In genomic region chr7:121785651-121786228, GRCm38 (mm10) we compare ENCODE assay signal across 22 mouse cellular contexts. TPM values are rescaled to one million over a fixed set of nuclear protein-coding genes. Genes with fewer than 3 reads are reported as not detected.
DNase-seq lines count a peak whose midpoint lies in the region; ATAC-seq and TF ChIP-seq lines count a peak whose summit lies in the region.
"Had no signal": no experiment of that assay in that cellular context is flagged by ENCODE, and none has a peak within 500 bp of the region (broad histone marks: within the 10 kb centered on the region; RNA-seq: fewer than 3 reads in every experiment).

No protein-coding gene starts in this region.

- H3K4me2 ChIP-seq in forebrain, embryonic 14.5 days (ENCODE audit: low read length) = no peak overlapping the region
- no peak overlapping the region for H3K4me2 ChIP-seq in forebrain, embryonic 11.5 days (ENCODE audit: low read depth, low read length, severe bottlenecking)
- H3K4me2 ChIP-seq in hindbrain, embryonic 16.5 days (ENCODE audit: low read length) = no peak overlapping the region
- no peak overlapping the region for H3K4me2 ChIP-seq in lung, embryonic 15.5 days
- H3K4me2 ChIP-seq: heart, embryonic 11.5 days; heart, embryonic 15.5 days; hindbrain, embryonic 15.5 days had no signal

- TF ChIP-seq POLR2A in lung, adult 2 months (IDR thresholded peaks at IDR 0.05; ENCODE audit: borderline replicate concordance, extremely low read depth, low read depth, low read length) = no peak

- no peaks in the 10 kb centered on the region for H3K36me3 ChIP-seq in forebrain, embryonic 14.5 days (ENCODE audit: control insufficient read depth, insufficient read depth, low read length)
- no peaks in the 10 kb centered on the region for H3K36me3 ChIP-seq in forebrain, embryonic 11.5 days (ENCODE audit: control insufficient read depth, insufficient read depth, low read length)
- H3K36me3 ChIP-seq in hindbrain, embryonic 16.5 days (ENCODE audit: control insufficient read depth, insufficient read depth, low read length) = no peaks in the 10 kb centered on the region
- no peaks in the 10 kb centered on the region for H3K36me3 ChIP-seq in hindbrain, embryonic 10.5 days
- no peaks in the 10 kb centered on the region for H3K36me3 ChIP-seq in lung, embryonic 15.5 days
- H3K36me3 ChIP-seq: heart, embryonic 15.5 days; hindbrain, embryonic 15.5 days had no signal

- no peaks in the 10 kb centered on the region for H3K4me1 ChIP-seq in forebrain, embryonic 14.5 days (ENCODE audit: control insufficient read depth, insufficient read depth, low read length)
- H3K4me1 ChIP-seq in forebrain, embryonic 11.5 days (replicated peaks; ENCODE audit: control insufficient read depth, insufficient read depth, low read length) = no peaks in the 10 kb centered on the region
- H3K4me1 ChIP-seq in hindbrain, embryonic 16.5 days (ENCODE audit: control insufficient read depth, insufficient read depth, low read depth, low read length) = no peaks in the 10 kb centered on the region
- H3K4me1 ChIP-seq in hindbrain, embryonic 10.5 days (replicated peaks) = no peaks in the 10 kb centered on the region
- H3K4me1 ChIP-seq in lung, embryonic 15.5 days = no peaks in the 10 kb centered on the region
- H3K4me1 ChIP-seq in lung, adult 2 months (ENCODE audit: control insufficient read depth, insufficient read depth, low read length) = no peaks in the 10 kb centered on the region
- H3K4me1 ChIP-seq: heart, embryonic 15.5 days; hindbrain, embryonic 15.5 days had no signal

- no peak for TF ChIP-seq CTCF in lung, adult 2 months (IDR thresholded peaks at IDR 0.05; ENCODE audit: insufficient read depth, low read length)

- ATAC-seq in forebrain, embryonic 14.5 days = no peak; the same call in 1 of the 2 replicates
- no peak for ATAC-seq in forebrain, embryonic 11.5 days (replicated peaks; ENCODE audit: low FRiP score)
- 0 out of 2 replicates have a peak, but pooled peaks have one; percentile 50 for ATAC-seq in hindbrain, embryonic 16.5 days
- ATAC-seq in lung, embryonic 15.5 days (ENCODE audit: borderline replicate concordance, extremely low read depth, low FRiP score, low TSS enrichment) = no peak
- ATAC-seq: activated CD4-positive, CD25-positive, alpha-beta regulatory T cell, adult 4 months; Patski had no signal

- H3K27ac ChIP-seq in forebrain, embryonic 14.5 days (ENCODE audit: low read depth, low read length) = no peak overlapping the region
- no peak overlapping the region for H3K27ac ChIP-seq in forebrain, embryonic 11.5 days (ENCODE audit: low read depth, low read length)
- H3K27ac ChIP-seq in hindbrain, embryonic 16.5 days (ENCODE audit: low read depth, low read length) = no peak overlapping the region
- no peak overlapping the region for H3K27ac ChIP-seq in hindbrain, embryonic 10.5 days
- peak overlapping the region; percentile 31; the same call in 1 of the 2 replicates for H3K27ac ChIP-seq in lung, embryonic 15.5 days
- H3K27ac ChIP-seq: gastrocnemius, adult 2 months; heart, embryonic 15.5 days; hindbrain, embryonic 15.5 days had no signal

- no peaks in the 10 kb centered on the region for H3K27me3 ChIP-seq in forebrain, embryonic 14.5 days (replicated peaks; ENCODE audit: control insufficient read depth, insufficient read depth, low read length)
- H3K27me3 ChIP-seq in forebrain, embryonic 11.5 days (ENCODE audit: control insufficient read depth, insufficient read depth, low read length) = no peaks in the 10 kb centered on the region
- no peaks in the 10 kb centered on the region for H3K27me3 ChIP-seq in hindbrain, embryonic 16.5 days (replicated peaks; ENCODE audit: control insufficient read depth, insufficient read depth, low read length)
- no peaks in the 10 kb centered on the region for H3K27me3 ChIP-seq in hindbrain, embryonic 10.5 days (ENCODE audit: insufficient read depth, poor library complexity, severe bottlenecking)
- H3K27me3 ChIP-seq in lung, embryonic 15.5 days = no peaks in the 10 kb centered on the region
- H3K27me3 ChIP-seq: heart, embryonic 15.5 days; hindbrain, embryonic 15.5 days; Patski had no signal

- 58% methylated on average over 8 of the region's 8 CpGs for WGBS in forebrain, embryonic 14.5 days
- 74% methylated on average over 8 of the region's 8 CpGs for WGBS in forebrain, embryonic 11.5 days
- WGBS in hindbrain, embryonic 16.5 days = 67% methylated on average over 8 of the region's 8 CpGs
- WGBS in hindbrain, embryonic 10.5 days = 80% methylated on average over 8 of the region's 8 CpGs
- WGBS in lung, embryonic 15.5 days = 68% methylated on average over 8 of the region's 8 CpGs
- WGBS in lung, adult 2 months = 61% methylated on average over 8 of the region's 8 CpGs

- DNase-seq in forebrain, embryonic 14.5 days (ENCODE audit: low spot score) = peak; percentile 33
- no peak for DNase-seq in forebrain, embryonic 11.5 days (ENCODE audit: low spot score)
- no peak for DNase-seq in hindbrain, embryonic 10.5 days (ENCODE audit: low spot score)
- no peak for DNase-seq in lung, adult 2 months
- peak; percentile 78 for DNase-seq in fat pad, adult 2 months (ENCODE audit: extremely low read depth, low read depth, low spot score)
- no peak for DNase-seq in right cerebral cortex, postnatal 10 days (ENCODE audit: low spot score in 2 of 2)
- DNase-seq: adrenal gland, postnatal 14 days; cerebellum, adult 2 months; gastrocnemius, adult 2 months; gastrocnemius, postnatal 25 days; heart, adult 18-20 months; heart, postnatal 14 days; kidney, adult 11 months had no signal

- H3K9ac ChIP-seq in forebrain, embryonic 14.5 days (ENCODE audit: low read length) = no peak overlapping the region
- no peak overlapping the region for H3K9ac ChIP-seq in forebrain, embryonic 11.5 days (ENCODE audit: low read length)
- no peak overlapping the region for H3K9ac ChIP-seq in hindbrain, embryonic 16.5 days (ENCODE audit: low read depth, low read length)
- H3K9ac ChIP-seq in lung, embryonic 15.5 days = no peak overlapping the region
- H3K9ac ChIP-seq: heart, embryonic 15.5 days; hindbrain, embryonic 15.5 days had no signal

- no peak overlapping the region for H3K4me3 ChIP-seq in forebrain, embryonic 14.5 days (ENCODE audit: low read depth, low read length)
- no peak overlapping the region for H3K4me3 ChIP-seq in forebrain, embryonic 11.5 days (ENCODE audit: low read depth, low read length)
- H3K4me3 ChIP-seq in hindbrain, embryonic 16.5 days (ENCODE audit: low read length) = no peak overlapping the region
- H3K4me3 ChIP-seq in hindbrain, embryonic 10.5 days = no peak overlapping the region
- H3K4me3 ChIP-seq in lung, embryonic 15.5 days = no peak overlapping the region
- H3K4me3 ChIP-seq in lung, adult 2 months (replicated peaks; ENCODE audit: extremely low read depth, low read depth, low read length) = no peak overlapping the region
- H3K4me3 ChIP-seq: gastrocnemius, adult 2 months; heart, embryonic 15.5 days; hindbrain, embryonic 15.5 days had no signal

- H3K9me3 ChIP-seq in forebrain, embryonic 14.5 days (replicated peaks; ENCODE audit: control insufficient read depth, low read length) = no peaks in the 10 kb centered on the region
- H3K9me3 ChIP-seq in forebrain, embryonic 11.5 days (ENCODE audit: control insufficient read depth, low read length) = no peaks in the 10 kb centered on the region
- H3K9me3 ChIP-seq in hindbrain, embryonic 16.5 days (ENCODE audit: control insufficient read depth, low read length) = no peaks in the 10 kb centered on the region
- H3K9me3 ChIP-seq in hindbrain, embryonic 10.5 days = peaks cover 4% of the 10 kb centered on the region
- H3K9me3 ChIP-seq in lung, embryonic 15.5 days = no peaks in the 10 kb centered on the region
- H3K9me3 ChIP-seq: heart, embryonic 15.5 days; hindbrain, embryonic 15.5 days had no signal

RNA-seq across cellular contexts. Expression of gene Scnn1g, which starts 51.5 kb away (rescaled TPM):
- not detected in 2 replicates for polyA plus RNA-seq in forebrain, embryonic 14.5 days (2014; fragmentation: Nextera tagmentation; extraction: Ambion mirVana)
- polyA plus RNA-seq in forebrain, embryonic 11.5 days (2014; fragmentation: Nextera tagmentation; extraction: Ambion mirVana) = not detected in 2 replicates
- polyA plus RNA-seq in hindbrain, embryonic 16.5 days (2015; fragmentation: Nextera tagmentation; extraction: Ambion mirVana) = 0.11 TPM in 1 of 2 replicates, not detected in the other
- 0.08 and 0.10 TPM in 2 replicates for polyA plus RNA-seq in hindbrain, embryonic 10.5 days (2016; fragmentation: Nextera tagmentation; extraction: Ambion mirVana)
- 10.6 and 11.5 TPM in 2 replicates for polyA plus RNA-seq in lung, embryonic 15.5 days (2015; fragmentation: Nextera tagmentation; extraction: Ambion mirVana)
- 83.2 and 89.5 TPM in 2 replicates for polyA plus RNA-seq in lung, adult 2 months (2012; rRNA removed)
- polyA plus RNA-seq: activated CD4-positive, CD25-positive, alpha-beta regulatory T cell, adult 4 months; C2C12; intestine, embryonic 14.5 days had no signal

Comparison
In these comparisons a context has a peak if more than half of its experiments do, and no peak if none do; other contexts are left out.
1. DNase-seq: peak in forebrain, embryonic 14.5 days (single experiment) and fat pad, adult 2 months (single experiment); none in forebrain, embryonic 11.5 days (single experiment), hindbrain, embryonic 10.5 days (single experiment), lung, adult 2 months (single experiment) and right cerebral cortex, postnatal 10 days (0 of 2).
2. RNA of gene Scnn1g, which starts 51.5 kb away (polyA plus RNA-seq): 83.2 to 89.5 TPM in lung, adult 2 months and 10.6 to 11.5 TPM in lung, embryonic 15.5 days; 0.08 to 0.10 TPM in hindbrain, embryonic 10.5 days, 0.11 TPM in hindbrain, embryonic 16.5 days, not detected in forebrain, embryonic 14.5 days and not detected in forebrain, embryonic 11.5 days; every median in the first group is over 10 times any median in the second.